Mouse (Mus musculus) right cerebral cortex, postnatal 4 days (tissue): ENCODE results near the gene Rbm47.
A peak's percentile ranks its signal among the peaks of the same experiment; 100 is the strongest.

Experiments
- DNase-seq: peaks from one replicate; pipeline ENCODE4 v3.0.0-alpha.2; 2022

Gene Rbm47

DNA sequence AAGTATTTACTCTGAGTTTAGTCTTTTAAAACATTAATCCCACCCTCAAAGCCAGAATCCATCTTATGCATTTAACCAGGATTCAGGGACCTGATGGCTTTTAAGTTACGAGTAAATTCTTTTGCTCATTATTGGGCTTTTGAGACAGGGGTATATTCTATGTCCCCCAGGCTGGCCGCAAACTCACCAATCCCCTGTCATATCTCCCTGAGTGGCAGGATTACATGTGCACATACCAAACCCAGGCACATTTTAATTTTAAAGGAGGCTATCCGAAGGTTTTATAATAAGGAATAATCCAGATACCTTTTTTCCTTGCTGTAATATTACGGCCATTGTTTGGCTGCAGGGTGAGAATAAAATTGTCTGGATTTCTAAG is 111.3 kb downstream of the Rbm47 start:
- DNase-seq, result no peak

DNA sequence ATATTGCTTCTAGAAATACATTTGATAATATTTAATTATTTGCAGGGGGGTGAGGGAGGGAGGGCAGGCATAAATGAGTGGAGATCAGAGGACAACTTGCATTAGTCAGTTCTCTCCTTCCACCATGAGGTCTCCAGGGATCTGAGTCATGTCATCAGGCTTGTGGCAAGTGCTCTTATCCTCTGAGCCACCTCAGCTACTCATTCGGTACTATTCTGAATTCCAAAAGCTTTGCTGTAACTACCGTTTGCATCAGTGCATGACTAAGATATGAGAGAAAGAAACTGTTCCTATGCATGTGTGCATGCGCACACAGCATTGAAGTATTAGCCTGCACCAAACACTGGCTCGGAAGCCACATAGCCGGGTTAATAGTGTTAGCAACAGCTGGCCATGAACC is 114.1 kb downstream of the Rbm47 start:
- DNase-seq, result no peak

DNA sequence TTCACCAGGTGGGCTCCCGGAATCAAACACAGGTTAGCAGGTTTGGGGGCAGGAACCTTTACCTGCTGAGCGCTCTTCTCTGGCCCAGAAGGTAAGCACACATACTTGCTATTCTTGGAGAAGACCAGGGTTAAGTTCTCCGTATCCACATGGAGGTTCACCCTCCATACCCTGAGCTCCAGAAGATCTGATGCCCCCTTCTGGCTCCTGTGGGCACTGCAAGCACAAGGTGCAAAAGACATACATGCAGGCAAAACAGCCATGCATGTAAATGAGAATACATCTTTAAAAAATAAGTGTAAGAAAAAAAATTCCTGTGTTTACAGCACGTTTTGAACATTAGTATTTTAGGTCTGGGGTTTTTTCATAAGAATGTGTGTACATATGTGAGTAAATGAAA is 116.2 kb downstream of the Rbm47 start:
- DNase-seq, result peak; percentile 21

DNA sequence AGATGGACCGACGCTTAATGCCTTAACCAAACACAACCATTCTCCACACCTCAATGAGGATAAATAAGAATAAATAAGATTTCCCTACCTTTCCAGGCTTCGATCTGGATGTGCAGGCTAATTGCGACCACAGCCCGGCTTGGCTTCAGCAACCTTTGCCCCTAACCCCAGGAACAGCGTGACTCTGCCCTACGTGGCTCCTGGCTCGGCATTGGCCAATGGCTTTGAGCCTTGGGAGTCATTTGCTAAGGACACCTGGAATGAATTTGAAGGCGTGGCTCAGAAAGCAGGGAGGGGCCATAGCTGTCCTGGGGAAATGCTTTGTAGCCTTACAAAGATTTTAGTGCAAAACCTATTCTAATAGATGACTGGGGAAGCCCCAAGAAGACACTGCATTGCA is 118.5 kb downstream of the Rbm47 start:
- DNase-seq, result no peak

DNA sequence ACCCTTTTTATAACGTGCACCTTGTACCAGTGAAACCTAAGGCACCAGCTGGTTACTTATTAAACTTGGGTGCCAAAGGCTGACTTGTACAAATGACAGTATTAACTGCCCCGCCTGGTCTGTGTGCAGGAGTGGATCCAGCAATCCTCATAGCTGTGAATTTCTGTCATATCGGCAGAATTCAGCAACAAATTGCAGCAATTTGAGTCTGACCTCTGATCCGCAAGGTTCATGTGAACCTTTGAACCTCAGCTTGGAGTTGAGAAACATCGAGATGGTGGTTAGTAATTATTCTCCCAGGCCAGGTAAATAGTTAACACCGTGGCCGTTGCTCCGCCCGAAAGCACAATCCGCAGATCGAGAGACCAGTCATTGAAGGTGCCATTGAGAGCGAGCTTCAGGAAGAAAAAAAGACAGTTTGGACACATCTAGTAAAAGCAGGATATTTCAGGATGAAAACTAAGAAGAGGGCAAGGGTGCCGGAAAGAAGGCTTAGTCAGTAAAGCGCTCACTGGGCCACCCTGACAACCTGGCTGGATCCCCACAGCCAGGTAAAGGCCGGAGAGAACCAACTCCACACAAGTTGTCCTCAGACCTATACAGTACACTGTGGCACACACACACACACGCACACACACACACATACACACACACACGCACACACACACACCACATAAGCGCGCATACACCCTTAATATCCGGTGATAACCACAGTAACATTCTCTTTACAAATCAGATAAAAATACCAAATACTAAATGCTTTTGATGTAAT is 120.0 kb downstream of the Rbm47 start:
- DNase-seq, result no peak

DNA sequence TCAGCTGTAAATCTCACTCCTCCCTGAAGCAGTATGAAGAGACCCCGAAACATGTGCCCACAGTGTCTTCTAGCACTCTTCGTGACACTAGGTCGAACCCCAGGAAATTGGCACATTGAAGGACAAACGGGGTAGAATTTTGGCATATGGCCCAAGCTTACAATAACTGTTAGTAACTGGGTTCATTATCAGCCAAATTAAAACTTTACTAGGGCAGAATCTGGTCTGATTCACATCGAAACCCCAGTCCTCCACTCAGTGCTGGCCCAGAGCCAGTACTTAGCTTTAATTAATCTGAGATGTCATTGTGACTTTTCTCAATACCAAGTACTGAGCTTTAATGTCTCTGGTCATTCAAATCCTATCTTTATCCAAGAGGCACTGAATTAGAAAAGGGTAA is 122.1 kb downstream of the Rbm47 start:
- DNase-seq, result no peak

DNA sequence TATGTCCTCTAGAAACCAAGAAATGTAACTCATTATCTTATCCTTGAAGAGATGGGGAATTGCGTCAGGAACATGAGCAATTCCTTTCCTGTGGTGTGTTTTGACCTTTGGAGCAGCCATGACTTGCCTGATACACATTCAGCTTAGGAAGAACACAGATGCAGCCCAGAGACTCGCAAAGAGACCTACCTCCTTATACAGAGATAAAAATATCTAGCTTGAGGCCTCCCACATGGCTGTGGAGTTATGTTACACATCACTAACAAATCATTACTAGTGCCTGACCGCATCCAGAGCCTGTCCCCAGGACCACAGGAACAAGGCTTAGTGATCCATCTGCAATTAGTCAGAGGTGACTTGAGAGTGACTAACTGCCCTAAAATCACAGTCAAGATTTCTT is 126.6 kb downstream of the Rbm47 start:
- DNase-seq, result no peak

DNA sequence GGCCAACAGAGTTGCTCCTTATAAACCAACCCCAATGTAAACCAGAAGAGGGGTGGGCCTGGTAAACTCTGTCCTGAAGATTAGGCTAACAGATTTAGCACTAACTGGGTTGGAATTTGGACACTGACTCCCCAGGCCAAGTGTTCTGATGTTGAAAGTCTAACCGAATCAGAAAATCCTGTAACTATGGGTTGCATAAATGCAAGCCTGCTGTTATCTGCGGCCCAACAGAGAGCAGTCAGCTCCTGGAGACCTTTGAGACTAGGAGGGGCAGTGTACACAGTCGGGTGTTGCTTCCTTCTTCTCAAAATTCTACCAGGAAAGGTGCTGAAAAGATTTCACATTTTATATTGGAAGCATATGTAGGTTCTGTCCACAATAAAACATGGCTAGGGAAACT is 129.0 kb downstream of the Rbm47 start:
- no peak for DNase-seq

DNA sequence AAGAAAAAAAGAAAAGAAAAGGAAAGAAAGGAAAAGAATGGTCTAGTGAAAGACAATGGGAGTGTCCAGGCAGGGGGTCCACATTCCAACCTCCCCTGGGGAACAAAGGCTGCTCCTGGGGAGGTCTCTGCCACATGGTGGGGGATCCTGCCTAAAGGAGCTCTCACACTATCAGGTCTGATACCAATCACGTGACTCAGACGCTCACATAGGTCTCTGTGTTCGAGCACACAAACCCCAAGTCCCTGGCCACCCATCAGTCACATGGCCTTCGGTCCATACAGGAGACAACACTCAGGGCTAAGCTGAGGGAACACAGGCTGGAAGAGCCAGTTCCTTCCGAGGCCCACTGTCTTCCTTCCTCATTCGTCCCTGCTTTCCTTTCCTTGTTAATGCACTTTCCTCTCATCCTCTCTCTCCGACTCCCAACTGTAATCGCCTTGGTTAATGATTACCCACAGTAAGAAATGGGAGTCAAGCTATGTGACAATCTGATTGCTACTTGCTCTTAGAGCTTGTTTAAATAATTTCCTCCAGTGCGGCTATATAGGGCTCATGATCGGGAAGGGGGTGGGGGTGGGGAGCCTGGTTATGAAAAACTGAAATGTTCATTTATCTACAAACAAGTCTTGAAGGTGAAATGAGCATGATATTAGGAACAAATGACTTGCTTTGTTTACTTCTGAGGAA is 130.1 kb downstream of the Rbm47 start:
- no peak for DNase-seq

DNA sequence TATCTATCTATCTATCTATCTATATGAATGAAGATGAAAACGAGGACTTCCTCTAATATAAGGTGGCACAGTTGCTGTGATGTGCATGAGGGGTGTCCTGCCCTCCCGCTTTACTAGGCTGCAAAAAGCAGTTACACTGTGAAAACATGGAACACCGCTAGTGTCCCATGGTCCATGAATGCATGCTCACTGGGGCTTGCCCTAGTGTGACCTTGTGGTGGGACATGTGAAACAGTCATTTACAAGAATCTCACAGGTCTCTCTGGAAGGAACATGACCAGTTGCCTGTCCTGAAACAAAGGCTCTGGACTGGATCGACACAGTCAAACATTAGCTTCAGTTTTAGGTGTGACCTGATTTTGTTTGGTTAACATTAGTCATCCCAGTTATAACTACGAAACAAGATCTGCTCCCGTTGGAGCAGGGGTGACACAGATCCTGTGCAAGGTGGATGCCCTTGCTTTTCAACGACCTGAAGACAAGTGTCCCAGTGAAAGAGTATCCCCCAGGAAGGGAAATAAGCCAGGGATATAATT is 132.1 kb downstream of the Rbm47 start:
- no peak for DNase-seq

DNA sequence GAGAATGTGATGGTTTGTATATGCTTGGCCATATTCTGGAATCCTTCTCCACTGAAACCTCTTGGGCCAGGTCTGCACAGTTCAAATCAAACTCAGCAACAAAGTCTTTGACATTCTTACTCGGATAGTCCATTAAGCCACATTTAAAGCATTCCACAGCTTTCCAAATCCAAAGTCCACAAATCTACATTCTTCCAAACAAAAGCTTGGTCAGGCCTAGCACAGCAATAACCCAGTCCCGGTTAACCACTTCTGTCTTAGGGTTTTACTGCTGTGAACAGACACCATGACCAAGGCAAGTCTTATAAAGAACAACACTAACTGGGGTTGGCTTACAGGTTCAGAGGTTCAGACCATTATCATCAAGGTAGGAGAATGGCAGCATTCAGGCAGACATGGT is 133.1 kb downstream of the Rbm47 start:
- DNase-seq, result no peak

DNA sequence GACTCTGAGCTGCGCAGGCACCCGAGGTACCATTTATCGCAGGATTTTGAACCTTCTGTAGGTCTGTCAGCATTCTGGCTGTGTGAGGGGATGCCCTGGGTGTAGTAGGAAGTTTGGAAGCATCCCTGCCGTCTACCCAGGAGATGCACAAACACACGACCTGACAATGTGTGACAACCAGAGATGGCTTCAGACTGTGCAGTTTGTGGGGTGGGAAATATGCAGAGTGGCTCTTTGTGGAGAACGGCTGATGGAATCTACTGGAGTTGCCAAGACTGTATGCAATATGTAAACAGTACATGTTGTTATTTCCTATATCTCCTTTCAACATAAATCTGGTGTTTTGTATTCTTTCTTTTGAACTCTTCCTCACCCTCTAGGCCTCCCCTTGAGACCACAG is 135.9 kb downstream of the Rbm47 start:
- DNase-seq, result no peak

DNA sequence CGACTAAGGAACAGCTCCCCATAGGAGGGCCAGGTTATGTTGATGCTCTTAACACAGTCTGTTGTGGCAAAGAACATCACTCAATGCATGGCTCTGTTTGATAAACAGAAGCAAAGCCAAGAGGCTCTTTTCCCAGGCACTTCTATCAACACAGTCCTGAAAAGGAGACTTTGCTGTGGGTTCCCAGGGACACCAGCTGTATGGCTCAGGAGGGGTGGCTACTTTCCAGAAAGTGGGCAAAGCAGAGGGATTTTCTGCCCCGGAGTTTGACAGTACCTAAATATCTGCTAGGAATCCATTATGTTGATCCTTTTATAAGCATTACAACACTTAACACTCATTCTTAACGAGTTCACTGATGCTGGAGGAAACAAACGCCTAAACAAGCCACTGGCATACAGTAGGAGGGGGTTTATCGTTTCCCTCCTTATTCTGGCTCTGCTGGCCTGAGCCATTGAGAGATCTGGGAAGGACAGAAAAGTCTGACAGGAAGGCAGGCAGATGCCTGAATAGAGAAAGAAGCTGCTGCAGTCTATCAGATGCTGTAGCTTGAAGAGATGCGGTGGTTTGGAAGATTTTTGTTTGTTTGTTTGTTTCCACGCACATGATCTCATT is 136.4 kb downstream of the Rbm47 start:
- no peak for DNase-seq

DNA sequence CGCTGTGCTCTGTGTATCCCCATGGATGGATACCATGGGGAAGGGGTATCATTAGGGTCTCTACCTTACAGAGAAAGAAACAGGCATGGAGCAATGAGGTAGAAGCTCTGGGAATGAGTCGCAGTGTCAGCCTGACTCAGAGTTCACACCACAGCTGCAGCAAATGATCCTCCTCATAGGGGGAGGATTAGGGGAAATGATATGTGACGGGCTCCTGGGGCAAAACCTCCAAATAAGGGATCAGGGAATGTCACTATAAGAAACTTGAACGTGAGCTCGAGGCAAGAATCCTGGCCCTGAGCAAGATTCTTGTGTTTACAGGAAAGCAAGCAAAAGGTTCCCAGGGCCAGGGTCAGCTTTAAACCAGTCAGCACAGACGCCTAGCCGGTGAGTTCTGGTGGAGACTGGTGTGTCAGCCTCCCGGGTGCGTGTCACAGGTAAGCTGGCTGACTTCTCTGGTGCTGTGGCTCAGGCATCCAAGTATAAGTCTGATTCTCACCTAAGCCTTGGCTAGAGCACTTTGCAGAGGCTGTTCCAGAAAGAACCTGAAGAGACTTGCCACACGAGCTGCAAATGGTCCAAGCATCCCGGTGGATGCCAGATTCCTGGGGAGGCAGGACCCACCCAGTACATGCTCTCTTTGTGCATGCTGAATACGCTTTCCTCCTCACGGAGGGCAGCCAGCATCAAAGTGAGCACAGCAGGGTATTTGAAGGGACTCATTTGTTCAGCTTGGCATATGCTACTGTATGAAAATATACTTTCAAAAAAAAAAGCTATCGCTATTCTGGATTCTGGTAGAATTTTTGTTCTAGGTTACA is 138.3 kb downstream of the Rbm47 start:
- no peak for DNase-seq

DNA sequence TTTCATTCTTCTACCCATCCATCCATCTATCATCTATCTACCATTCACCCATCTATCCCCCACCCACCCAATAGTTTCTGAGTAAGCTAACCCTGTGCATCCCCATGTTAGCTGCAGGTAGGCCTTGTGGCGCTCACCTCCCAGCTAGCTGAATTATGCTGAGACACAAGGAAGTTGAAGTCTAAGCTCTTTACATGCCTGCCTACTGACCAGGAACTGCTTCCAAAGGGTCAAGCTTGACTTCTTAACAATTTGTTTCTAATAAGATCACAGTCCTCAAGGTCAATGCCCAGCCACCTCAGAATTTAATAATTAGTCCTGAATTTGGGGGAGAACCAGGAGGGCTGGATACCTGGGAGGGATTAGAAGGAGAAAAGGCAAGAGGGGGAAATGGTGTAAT is 140.1 kb downstream of the Rbm47 start:
- no peak for DNase-seq

DNA sequence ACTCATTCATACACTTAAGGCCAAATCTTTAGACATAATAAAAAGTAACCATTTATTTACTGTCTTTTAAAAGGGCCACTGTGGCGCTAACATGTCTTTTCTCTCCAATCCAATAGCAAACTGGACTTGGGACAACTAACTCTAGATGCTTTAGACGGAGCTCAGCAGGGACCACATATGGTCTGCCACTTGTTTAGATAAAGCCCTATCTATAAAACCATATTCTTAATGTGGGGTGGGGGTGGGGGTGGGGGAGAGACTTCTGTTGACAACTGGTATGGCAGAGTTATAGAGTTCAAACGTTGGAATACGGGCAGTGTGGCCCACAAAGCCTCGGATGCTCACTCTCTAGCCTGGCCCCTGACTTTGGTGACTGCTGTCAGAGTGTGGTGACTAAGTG is 141.2 kb downstream of the Rbm47 start:
- no peak for DNase-seq

DNA sequence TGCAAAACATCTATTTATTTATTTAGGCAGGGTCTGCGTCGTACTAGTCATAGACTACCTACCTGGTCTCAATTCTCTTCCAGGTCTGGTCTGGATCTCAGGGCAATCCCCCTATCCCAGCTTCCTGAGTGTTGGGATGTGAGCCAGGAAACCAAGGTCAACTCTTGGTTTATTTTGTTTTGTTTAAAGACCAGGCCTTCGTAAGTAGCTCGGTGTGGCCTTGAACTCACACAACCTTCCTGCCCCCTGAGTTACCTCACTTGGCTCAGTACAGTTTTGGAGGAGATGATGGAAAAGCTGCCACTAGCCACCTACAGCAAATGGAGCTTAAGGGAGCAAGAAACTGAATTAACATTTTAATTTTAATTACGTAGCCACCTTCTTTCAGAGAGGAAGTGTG is 144.7 kb downstream of the Rbm47 start:
- DNase-seq, result no peak

DNA sequence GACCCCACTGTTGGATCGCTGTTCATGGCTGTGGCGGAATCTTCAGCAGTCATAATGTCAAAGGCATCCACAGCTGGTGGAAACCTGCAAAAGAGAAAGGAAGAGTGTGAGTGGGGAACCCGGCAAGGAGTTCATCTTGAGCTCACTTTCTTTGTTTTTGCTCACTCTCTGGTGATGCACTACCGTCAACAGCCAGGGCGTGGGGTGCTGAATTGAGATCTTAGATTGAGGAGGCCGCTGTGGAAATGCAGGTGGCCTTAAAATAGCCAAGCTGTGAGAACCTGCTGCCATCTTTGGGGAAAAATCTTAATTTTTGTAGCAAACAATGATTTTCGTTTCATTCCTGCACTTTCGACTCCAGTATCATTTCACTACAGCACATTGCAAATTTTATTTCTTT is 145.7 kb downstream of the Rbm47 start:
- no peak for DNase-seq

DNA sequence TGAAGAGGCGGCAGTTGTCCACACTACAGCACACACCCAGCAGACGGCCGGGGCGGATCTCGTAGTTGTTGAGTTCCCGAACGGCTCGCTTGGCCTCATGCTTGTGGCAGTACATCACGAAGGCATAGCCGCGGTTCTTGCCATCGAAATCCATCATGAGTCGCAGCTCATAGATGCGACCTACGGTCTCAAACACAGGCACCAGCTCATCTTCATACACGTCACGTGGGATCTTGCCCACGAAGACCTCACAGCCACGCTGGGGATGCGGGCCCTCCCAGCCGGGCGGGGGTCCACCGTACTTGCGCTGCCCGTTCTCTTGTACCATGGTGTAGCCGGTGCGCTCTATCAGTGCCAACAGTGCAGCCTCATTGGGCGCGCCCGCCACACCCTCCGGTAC is 146.1 kb downstream of the Rbm47 start:
- DNase-seq, result no peak

DNA sequence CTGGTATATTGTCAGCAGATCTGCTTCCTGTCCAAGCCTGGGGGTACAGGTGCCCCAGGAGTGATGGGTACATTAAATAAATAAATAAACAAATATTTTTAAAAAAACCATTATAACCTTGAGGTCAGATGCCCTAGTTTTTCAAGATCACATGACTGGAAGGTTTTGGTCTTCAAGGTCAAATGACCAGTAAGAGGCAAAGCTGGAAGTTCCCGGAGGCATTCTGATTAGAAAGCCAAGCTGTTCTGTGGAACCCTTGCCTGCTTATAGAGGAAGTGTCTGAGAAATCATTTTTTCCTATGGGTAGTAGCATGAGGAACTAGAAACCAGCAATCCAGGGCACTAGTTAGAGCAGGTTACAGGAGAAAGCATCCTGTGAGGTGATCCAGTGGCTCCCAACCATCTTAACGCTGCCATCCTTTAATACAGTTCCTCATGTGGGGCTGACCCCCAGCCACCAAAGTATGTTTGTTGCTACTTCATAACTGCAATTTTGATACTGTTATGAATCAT is 157.4 kb downstream of the Rbm47 start:
- no peak for DNase-seq

DNA sequence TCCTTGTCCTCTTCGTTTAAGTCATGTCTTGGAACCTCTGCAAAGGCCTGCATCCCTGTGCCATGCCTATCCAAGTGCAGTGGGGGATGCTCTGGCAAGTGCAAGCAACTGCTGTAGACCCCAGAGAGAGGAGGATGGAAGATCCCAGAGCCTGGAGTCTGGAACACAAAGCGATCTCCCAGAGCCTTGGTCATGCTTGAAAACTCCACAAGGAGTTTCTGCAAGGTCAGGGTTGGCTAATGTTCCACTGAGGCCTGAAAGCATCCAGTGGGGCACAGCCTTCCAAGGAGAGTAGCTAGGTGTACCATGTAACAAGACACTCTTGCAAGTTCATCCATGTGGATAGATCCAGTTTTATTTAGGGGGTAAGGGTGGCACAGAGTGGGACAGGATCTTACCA is 158.5 kb downstream of the Rbm47 start:
- DNase-seq, result no peak

DNA sequence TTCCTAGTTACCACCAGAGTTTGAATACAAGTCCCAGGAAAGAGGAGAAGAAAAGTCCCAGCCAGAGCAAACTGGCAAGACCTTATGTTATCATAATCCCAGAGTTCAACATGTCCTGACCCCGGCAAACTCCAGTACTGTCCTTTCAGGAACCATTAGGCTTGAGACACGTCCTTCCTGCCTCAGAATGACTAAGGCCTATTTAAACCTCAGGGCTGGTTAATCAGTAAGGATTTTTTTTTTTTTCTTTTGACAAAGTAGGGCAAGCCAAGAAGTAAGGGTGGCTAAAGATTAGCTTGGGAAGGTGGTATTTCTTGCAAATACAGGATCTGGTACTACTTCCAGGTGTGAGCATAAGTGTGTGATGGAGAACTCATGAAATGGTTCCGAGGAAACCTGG is 158.9 kb downstream of the Rbm47 start:
- DNase-seq, result no peak
